14 mouse cellular contexts compared by ENCODE assay signal in the genomic region with DNA sequence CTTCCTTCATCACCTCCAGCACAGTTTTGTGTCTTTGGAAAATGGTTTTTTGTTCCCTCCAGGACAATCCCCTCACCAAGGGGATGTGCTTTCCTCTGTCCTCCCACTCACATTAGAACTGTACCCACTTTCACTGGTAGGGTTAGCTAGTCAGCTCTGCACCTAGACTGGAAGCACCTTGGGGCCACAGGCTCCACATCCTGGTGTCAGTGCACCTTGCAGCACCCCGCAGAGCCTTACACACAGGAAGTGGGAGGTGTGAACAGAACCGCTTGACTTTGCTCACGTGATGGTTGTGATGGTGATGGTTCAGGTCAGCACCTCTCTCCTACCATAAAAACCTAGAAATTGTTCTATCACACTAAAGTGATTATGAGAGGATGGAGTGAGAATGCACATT.
"Had no signal": no experiment of that assay in that cellular context is flagged by ENCODE, and none has a peak within 500 bp of the region (broad histone marks: within the 10 kb centered on the region; RNA-seq: fewer than 3 reads in every experiment).

No protein-coding gene starts in this region.

- ATAC-seq: intestine, embryonic 16.5 days; midbrain, embryonic 16.5 days had no signal

- H3K4me3 ChIP-seq: liver, embryonic 15.5 days; midbrain, embryonic 12.5 days; neural tube, embryonic 13.5 days had no signal

- H3K9me3 ChIP-seq: liver, embryonic 15.5 days; midbrain, embryonic 12.5 days; neural tube, embryonic 13.5 days had no signal

- H3K27me3 ChIP-seq: liver, embryonic 15.5 days; midbrain, embryonic 12.5 days; neural tube, embryonic 13.5 days had no signal

- DNase-seq: kidney, adult 9 months; kidney, postnatal 36 days; layer of hippocampus, adult 9-11 months; lung, embryonic 14.5 days; lung, postnatal 14 days; right cerebral cortex, postnatal 14 days; thymus, adult 2 months; thymus, postnatal 4 days had no signal

- H3K36me3 ChIP-seq: midbrain, embryonic 12.5 days; neural tube, embryonic 13.5 days had no signal

- H3K27ac ChIP-seq: liver, embryonic 15.5 days; macrophage; neural tube, embryonic 13.5 days had no signal
